Mouse (Mus musculus) liver, adult (tissue): ENCODE measurements around the gene Phf13.

Source experiments
- GATA4 ChIP-seq: IDR thresholded peaks from 2 replicates; pipeline ENCODE4 v1.6.1; 2014; ENCODE audit warnings: mild to moderate bottlenecking, low read length; ENCODE audit not compliant: insufficient replicate concordance

The Phf13 gene

GRCm38 (mm10) chr4:151948497-151949471, 47.3 kb downstream of the Phf13 start:
- no peak for TF ChIP-seq GATA4

GRCm38 (mm10) chr4:151946211-151946610, 49.8 kb downstream of the Phf13 start:
- TF ChIP-seq GATA4, result no peak
